Mouse (Mus musculus) myocyte (in vitro differentiated cells): Measurements from ENCODE around the gene Rgs6. TPM values are rescaled to one million over a fixed set of nuclear protein-coding genes. Genes with fewer than 3 reads are reported as not detected.

Experiments used
- H3K27me3 ChIP-seq: one replicate; pipeline ENCODE4 v1.6.1; 2011; ENCODE audit not compliant: control insufficient read depth, insufficient read depth, insufficient read length
- H3K36me3 ChIP-seq: one replicate; pipeline ENCODE4 v1.6.1; 2011; ENCODE audit not compliant: control insufficient read depth, insufficient read depth
- H3K4me2 ChIP-seq: one replicate; pipeline ENCODE4 v1.6.1; 2011; ENCODE audit warnings: low read depth, control low read depth
- H3K4me3 ChIP-seq: one replicate; pipeline ENCODE4 v1.5.1; 2011; ENCODE audit warnings: mild to moderate bottlenecking, control low read depth, moderate library complexity
- H3K79me2 ChIP-seq: one replicate; pipeline ENCODE4 v1.6.1; 2011; ENCODE audit not compliant: control insufficient read depth, insufficient read depth
- H3ac ChIP-seq: one replicate; pipeline ENCODE4 v1.6.1; 2011; ENCODE audit not compliant: control insufficient read depth, insufficient read length
- CEBPB ChIP-seq: IDR thresholded peaks from 2 replicates; pipeline ENCODE4 v1.6.1; 2011; ENCODE audit warnings: mild to moderate bottlenecking, moderate library complexity; ENCODE audit not compliant: poor library complexity, insufficient read depth, severe bottlenecking
- E2F4 ChIP-seq: IDR thresholded peaks from one replicate; pipeline ENCODE4 v1.6.1; 2011; ENCODE audit warnings: mild to moderate bottlenecking, control low read depth, moderate library complexity; ENCODE audit not compliant: insufficient read depth
- MAX ChIP-seq: IDR thresholded peaks from one replicate; pipeline ENCODE4 v1.6.1; 2011; ENCODE audit warnings: low read depth, mild to moderate bottlenecking, control low read depth
- MYOD1 ChIP-seq, 3 experiments: IDR thresholded peaks; one replicate each; pipeline ENCODE4 v1.6.1; 2011; ENCODE audit warnings: control low read depth in 2 of 3, low read depth in 2 of 3, mild to moderate bottlenecking in 2 of 3, moderate library complexity in 1 of 3; ENCODE audit not compliant: insufficient read length in 2 of 3, control insufficient read depth in 1 of 3
- MYOG ChIP-seq, 3 experiments: IDR thresholded peaks; one replicate each; pipeline ENCODE4 v1.6.1; 2011; ENCODE audit warnings: control low read depth in 2 of 3, low read depth in 2 of 3, mild to moderate bottlenecking in 2 of 3; ENCODE audit not compliant: insufficient read length in 2 of 3, control insufficient read depth in 1 of 3, insufficient read depth in 1 of 3
- POLR2A ChIP-seq: IDR thresholded peaks from one replicate; pipeline ENCODE4 v1.6.1; 2011; ENCODE audit warnings: low read depth, mild to moderate bottlenecking, control low read depth, moderate library complexity; ENCODE audit not compliant: insufficient read length
- POLR2AphosphoS2 ChIP-seq: IDR thresholded peaks from one replicate; pipeline ENCODE4 v1.6.1; 2011; ENCODE audit warnings: low read depth, control low read depth; ENCODE audit not compliant: insufficient read length
- REST ChIP-seq: IDR thresholded peaks from one replicate; pipeline ENCODE4 v1.6.1; 2011; ENCODE audit warnings: mild to moderate bottlenecking, control low read depth, moderate library complexity; ENCODE audit not compliant: insufficient read depth, insufficient read length
- SRF ChIP-seq: IDR thresholded peaks from one replicate; pipeline ENCODE4 v1.6.1; 2011; ENCODE audit warnings: low read depth; ENCODE audit not compliant: control insufficient read depth, insufficient read length
- TCF12 ChIP-seq: IDR thresholded peaks from one replicate; pipeline ENCODE4 v1.6.1; 2011; ENCODE audit warnings: mild to moderate bottlenecking, control low read depth; ENCODE audit not compliant: poor library complexity, insufficient read depth, severe bottlenecking
- TCF3 ChIP-seq: IDR thresholded peaks from one replicate; pipeline ENCODE4 v1.6.1; 2011; ENCODE audit warnings: low read depth, control low read depth; ENCODE audit not compliant: insufficient read length
- USF1 ChIP-seq: IDR thresholded peaks from one replicate; pipeline ENCODE4 v1.6.1; 2011; ENCODE audit warnings: low read depth, mild to moderate bottlenecking, control low read depth, moderate library complexity
- polyA plus RNA-seq: library from polyadenylated mRNA; unstranded; fragments of >200 nt; fragmentation: generic; extraction: Trizol; gene quantifications from one replicate; pipeline ENCODE4 v1.2.1, GENCODE M21; 2012; ENCODE audit warnings: missing spikeins

Gene Rgs6
- polyA plus RNA-seq, 1 experiment, result not detected

- H3K4me2 ChIP-seq, result no peak overlapping the region
- H3K36me3 ChIP-seq, result no peaks in the 10 kb centered on the region
- no peak overlapping the region for H3ac ChIP-seq
- H3K27me3 ChIP-seq, result no peaks in the 10 kb centered on the region
- H3K4me3 ChIP-seq, result no peak overlapping the region
- TF ChIP-seq POLR2AphosphoS2 (no peak), MYOD1 (IDR thresholded peaks at IDR 0.05; ENCODE audit: control insufficient read depth in 1 of 3, insufficient read length in 2 of 3, low read depth in 2 of 3) (no peak), TCF3 (no peak), USF1 (no peak), POLR2A (no peak), SRF (no peak)
- H3K79me2 ChIP-seq, result no peaks in the 10 kb centered on the region
These were observed 618.8 kb downstream of the Rgs6 start for GRCm38 (mm10) chr12:83206866-83207265.

GRCm38 (mm10) chr12:83207481-83207880, 619.4 kb downstream of the Rgs6 start:
- Histone ChIP-seq H3K79me2 (no peaks in the 10 kb centered on the region), H3K4me3 (no peak overlapping the region), H3K4me2 (no peak overlapping the region), H3K36me3 (no peaks in the 10 kb centered on the region), H3ac (no peak overlapping the region), H3K27me3 (no peaks in the 10 kb centered on the region)
- TF ChIP-seq POLR2A (no peak), MAX (no peak), SRF (no peak), E2F4 (no peak)

DNA sequence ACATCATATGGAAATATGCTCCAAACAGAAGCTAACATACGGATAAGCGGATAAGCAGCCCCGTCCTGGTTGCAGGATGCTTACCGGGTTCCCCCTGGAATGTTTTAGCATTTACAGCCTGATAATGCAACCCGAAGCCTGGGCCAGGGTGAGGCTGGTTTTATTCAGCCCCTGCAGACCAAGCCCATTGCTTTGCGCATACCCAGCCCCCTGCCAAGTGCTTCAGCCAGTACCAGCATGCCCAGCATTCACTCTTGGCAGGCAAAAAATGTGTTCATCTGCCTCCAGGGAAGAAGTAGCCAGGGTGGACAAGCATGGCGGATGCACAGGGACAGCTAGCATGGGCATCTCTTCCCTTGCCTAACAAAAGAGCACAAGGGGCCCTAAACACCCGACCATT, 619.9 kb downstream of the Rgs6 start:
- no peak for TF ChIP-seq REST
- TF ChIP-seq POLR2A, result no peak
- H3K79me2 ChIP-seq, result no peaks in the 10 kb centered on the region
- H3K4me3 ChIP-seq, result no peak overlapping the region
- H3K4me2 ChIP-seq, result no peak overlapping the region
- H3K36me3 ChIP-seq, result no peaks in the 10 kb centered on the region
- no peaks in the 10 kb centered on the region for H3K27me3 ChIP-seq
- no peak overlapping the region for H3ac ChIP-seq

GRCm38 (mm10) chr12:83208841-83209240, 620.7 kb downstream of the Rgs6 start:
- H3K4me2 ChIP-seq, result no peak overlapping the region
- H3K4me3 ChIP-seq, result no peak overlapping the region
- no peak overlapping the region for H3ac ChIP-seq
- H3K36me3 ChIP-seq, result no peaks in the 10 kb centered on the region
- H3K27me3 ChIP-seq, result no peaks in the 10 kb centered on the region
- TF ChIP-seq TCF12 (no peak), POLR2A (no peak), MAX (no peak), REST (no peak), POLR2AphosphoS2 (no peak), CEBPB (no peak), SRF (no peak), USF1 (no peak), TCF3 (no peak), MYOG (IDR thresholded peaks at IDR 0.05; ENCODE audit: control insufficient read depth in 1 of 3, insufficient read depth in 1 of 3, insufficient read length in 2 of 3, low read depth in 2 of 3) (no peak), MYOD1 (IDR thresholded peaks at IDR 0.05; ENCODE audit: control insufficient read depth in 1 of 3, insufficient read length in 2 of 3, low read depth in 2 of 3) (no peak), E2F4 (no peak)
- no peaks in the 10 kb centered on the region for H3K79me2 ChIP-seq

GRCm38 (mm10) chr12:83209461-83209860, 621.4 kb downstream of the Rgs6 start:
- H3K27me3 ChIP-seq, result no peaks in the 10 kb centered on the region
- H3K4me3 ChIP-seq, result no peak overlapping the region
- H3K36me3 ChIP-seq, result no peaks in the 10 kb centered on the region
- H3ac ChIP-seq, result no peak overlapping the region
- no peak overlapping the region for H3K4me2 ChIP-seq
- H3K79me2 ChIP-seq, result no peaks in the 10 kb centered on the region
- TF ChIP-seq MYOD1 (IDR thresholded peaks at IDR 0.05; ENCODE audit: control insufficient read depth in 1 of 3, insufficient read length in 2 of 3, low read depth in 2 of 3), result no peak
- TF ChIP-seq MAX, result no peak
- no peak for TF ChIP-seq SRF
- TF ChIP-seq POLR2AphosphoS2, result no peak
- TF ChIP-seq CEBPB, result no peak
- no peak for TF ChIP-seq E2F4
- TF ChIP-seq TCF3, result no peak
- TF ChIP-seq POLR2A, result no peak
- no peak for TF ChIP-seq TCF12
- TF ChIP-seq MYOG (IDR thresholded peaks at IDR 0.05; ENCODE audit: control insufficient read depth in 1 of 3, insufficient read depth in 1 of 3, insufficient read length in 2 of 3, low read depth in 2 of 3), result no peak
- TF ChIP-seq REST, result no peak
- TF ChIP-seq USF1, result no peak

- H3K36me3 ChIP-seq, result no peaks in the 10 kb centered on the region
- H3K79me2 ChIP-seq, result no peaks in the 10 kb centered on the region
- H3K4me3 ChIP-seq, result no peak overlapping the region
- TF ChIP-seq POLR2A, result no peak
- no peak for TF ChIP-seq MYOG (IDR thresholded peaks at IDR 0.05; ENCODE audit: control insufficient read depth in 1 of 3, insufficient read depth in 1 of 3, insufficient read length in 2 of 3, low read depth in 2 of 3)
- no peak for TF ChIP-seq E2F4
- TF ChIP-seq TCF12, result no peak
- no peak for TF ChIP-seq REST
- H3K4me2 ChIP-seq, result no peak overlapping the region
- no peak overlapping the region for H3ac ChIP-seq
- H3K27me3 ChIP-seq, result no peaks in the 10 kb centered on the region
These were observed 622.2 kb downstream of the Rgs6 start for GRCm38 (mm10) chr12:83210294-83210693.
